Mouse (Mus musculus) embryo, embryonic 10.5 days (tissue): ENCODE data around the gene Baiap2l1.

Source experiments
- DNase-seq: peaks from one replicate; pipeline ENCODE4 v3.0.0-alpha.2; 2015; ENCODE audit warnings: low spot score

Gene Baiap2l1

DNA sequence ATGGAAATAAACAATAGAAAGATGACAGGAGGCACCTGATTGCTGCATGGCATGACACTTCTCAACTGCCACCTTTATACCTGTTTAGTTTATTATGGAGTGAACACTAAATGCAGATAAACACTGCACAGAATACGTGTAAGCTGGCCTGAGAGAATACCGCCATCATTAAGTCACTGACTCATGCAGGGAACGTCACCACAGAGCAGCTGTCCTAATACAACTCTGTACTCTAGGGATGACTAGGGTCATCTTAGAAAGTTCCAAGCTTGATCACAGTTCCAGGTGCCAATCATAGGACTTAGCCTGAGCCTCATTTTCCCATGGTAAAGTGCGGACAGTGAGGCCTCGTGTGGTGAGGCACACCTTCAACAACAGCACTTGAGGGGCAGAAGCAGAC, 73.3 kb downstream of the Baiap2l1 start:
- no peak for DNase-seq

DNA sequence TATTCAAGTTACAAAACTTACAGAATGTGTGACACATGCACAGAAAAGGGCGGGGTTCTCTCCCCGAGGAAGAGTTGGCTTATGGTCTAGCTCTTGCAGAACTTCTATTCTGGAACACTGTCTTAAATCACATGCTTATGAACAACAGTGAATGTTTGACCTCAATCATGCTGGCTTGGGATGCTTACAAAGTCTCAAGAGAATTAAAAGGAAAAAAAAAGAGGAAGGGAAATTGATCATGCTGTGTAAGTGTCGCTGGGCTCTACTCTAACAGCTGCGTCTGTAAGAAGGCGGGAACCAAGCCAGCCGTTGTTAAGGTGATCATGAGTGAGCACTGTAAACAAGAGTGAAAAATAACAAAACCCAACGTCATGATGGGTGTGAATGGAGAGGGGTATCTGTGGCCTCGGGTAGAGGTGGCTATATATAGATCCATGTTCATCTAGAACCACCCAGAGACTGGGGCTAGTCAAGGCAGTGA, 74.3 kb downstream of the Baiap2l1 start:
- no peak for DNase-seq

DNA sequence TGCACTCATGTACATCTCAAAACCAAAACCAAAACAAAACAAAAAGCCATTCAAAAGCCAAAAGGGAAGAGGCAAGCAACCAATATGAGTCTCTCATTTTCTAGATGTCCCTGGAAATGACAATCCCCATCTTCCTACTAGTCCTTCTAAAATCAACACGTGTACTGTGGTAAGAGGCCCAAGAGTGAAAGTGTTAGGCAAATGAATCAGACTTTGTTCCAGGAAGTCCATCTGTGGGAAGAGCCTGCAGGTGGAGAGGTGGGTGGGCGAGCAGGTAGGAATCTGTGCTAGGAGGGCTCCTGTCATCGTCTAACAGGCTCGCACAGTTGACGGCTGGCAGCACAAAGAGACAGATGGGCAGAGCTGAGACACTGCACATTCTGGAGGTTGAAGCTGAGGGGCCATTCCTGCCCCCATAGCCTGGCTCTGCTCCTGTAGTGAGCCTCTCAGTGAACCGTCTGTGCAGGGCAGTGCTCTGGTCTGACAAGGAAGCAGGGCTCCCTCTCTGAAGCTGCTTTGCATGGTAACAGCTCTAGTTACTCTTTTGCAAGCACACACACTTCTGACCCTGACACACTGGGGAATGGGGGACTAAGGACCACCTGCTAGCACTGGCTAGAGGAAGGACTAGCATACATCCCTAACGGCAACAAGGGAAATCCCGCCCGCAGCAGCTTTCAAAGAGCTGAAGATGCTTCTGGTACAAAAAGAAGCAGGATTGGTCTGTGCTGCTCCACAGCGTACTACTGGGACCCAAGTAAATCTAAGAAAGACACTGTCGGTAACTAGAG, 75.2 kb downstream of the Baiap2l1 start:
- no peak for DNase-seq

DNA sequence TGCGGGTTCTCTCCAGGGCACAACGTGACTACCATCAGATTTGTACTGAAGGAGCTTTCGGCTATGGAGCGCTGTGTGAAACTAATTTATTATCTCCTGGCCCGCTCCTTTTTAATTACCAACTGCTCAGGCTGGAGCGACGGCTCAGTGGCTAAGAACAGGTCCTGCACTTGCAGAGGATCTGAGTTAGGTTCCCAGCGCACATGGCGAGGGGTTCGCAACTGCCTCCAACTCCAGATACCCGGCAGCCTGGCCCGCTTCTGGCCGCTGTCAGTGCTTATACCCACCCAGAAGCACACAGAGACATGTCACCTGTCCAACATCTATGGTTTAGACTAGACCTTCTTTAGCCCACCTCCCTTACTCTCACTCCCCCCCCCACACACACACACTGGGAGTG, 78.0 kb downstream of the Baiap2l1 start:
- no peak for DNase-seq

DNA sequence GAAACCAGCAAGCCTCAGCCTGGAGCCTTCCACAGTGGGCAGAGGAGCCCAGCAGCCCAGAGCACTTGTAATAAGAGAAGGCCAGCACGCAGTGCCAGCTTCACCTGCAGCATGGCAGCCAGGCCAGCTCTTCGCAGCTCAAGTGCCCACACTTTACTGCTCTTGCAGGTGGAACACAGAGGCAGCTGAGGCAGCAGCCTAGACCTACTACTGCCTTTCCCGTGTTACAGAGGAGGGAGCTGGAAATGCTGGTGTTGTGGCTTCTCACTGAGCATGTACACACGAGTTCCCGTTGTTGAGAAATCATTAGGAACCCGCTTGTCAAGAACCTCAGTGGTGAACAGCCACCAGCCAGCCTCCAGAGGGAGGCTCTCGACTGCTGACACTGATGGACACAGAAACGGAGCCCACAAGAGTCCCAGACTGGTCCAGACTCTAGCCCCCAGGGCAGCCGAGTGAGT, 78.8 kb downstream of the Baiap2l1 start:
- no peak for DNase-seq

DNA sequence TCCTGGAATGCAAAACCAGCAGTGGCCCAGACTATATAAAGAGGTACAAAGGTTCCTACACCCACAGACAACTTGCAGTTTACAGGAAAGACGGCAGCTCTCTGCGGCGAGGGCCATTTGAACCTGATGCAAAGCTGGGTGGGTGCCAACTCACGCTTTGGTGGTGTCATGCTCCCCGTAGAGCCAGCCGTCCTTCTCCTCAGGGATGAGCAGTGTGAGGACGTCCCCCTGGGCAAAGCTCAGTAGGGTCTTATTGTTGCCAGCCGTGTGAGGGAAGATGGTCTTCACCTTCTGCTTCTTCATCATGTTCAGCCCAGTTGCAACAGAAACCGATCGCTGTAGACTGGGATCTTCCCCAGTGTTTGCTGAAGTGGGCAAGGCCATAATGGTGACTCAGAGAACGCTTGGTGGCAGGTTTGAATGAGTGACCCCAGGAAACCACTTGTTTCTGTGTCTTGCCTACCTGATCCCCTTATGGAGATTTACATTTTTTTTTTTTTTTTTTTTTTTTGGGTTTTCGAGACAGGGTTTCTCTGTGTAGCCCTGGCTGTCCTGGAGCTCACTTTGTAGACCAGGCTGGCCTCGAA, 79.4 kb downstream of the Baiap2l1 start:
- no peak for DNase-seq

DNA sequence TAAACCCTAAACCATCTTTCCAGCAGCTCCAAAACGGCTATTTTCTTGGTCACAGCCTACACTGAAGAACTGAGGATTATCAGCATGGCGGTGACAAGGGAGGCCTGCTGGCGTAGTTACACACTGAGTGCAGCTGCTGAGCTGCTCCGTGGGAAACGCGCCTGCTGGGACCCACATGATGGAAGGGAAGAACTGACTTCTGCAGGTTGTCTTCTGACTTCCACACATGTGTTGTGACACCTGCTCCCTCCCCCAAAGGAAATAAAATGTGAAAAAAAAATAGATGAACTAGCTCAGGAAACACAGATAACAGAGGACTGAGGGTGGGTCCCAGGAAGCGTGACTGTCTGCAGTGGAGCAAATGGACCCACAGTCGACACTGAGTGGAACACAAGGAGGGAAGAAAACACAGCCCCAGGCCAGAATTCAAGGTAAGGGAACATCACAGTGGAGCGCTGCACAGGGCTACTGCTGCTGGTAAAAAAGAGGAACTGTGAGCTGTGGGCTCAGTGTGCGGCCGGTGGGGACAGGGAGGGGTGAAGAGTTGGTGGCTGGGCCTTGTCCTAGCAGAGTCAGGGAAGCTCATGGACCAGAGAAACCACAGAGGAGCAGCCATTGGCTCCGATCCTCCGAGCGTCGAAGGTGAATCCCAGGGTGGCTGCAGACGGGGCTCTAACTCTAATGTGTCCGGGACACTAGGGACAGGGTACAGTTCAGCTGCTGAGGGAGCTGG, 80.8 kb downstream of the Baiap2l1 start:
- DNase-seq, result no peak

DNA sequence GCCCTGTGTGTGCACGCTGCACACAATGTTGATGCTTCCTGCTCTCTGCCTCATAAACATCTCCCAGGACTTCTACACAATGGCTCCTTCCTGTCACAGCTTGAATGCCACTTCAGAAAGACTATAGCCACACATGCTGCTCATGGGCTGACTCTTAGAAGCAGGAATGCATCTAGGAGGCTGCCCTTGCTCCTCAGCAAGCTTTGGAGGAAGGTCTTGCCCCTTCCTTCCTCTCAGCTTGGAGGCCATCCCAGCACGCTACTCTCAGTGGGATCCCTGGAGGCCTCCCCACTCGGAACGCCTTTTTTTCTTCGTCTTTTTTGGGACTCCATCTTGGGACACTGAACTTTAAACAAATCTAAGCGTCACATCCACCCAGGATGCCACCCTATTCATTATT, 83.0 kb downstream of the Baiap2l1 start:
- DNase-seq, result no peak

DNA sequence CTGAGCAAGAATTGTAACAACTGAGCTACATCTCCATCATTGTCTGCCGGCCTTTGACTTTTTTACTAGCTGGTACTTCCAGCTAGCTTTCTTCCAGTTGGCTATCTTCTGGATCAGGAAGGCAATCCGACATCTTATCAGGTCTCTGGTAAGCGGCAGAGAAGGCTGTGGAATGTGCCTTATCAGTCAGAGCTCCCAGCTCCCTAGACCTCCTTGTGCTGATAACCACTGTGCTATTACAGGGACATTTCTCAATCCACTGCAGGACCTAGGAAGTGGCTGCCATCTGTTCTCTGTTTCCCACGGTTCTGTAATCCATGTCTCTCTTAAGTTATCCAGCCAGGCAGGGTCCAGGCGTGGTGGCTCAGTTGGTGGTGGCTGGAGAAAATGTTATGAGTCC, 86.1 kb downstream of the Baiap2l1 start:
- DNase-seq, result no peak

DNA sequence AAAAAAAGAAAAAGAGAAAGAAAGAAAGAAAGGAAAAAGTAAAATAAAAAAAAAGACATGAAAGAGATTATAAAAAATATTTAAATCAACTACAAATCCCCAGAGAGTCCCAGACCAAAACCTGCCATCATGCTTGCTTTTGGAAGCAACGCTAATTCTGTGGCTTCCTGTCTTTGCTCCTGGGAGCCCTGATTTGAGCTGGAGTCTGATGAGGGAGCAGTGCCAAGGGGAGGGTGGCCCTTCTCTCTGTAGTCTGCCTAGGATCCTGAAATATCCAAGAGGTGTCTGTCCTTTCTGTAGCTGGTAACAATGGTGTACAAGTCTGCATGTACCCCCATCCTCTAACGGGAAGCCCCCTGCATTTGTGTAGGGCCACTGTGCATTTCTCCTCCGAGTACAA, 86.8 kb downstream of the Baiap2l1 start:
- no peak for DNase-seq

DNA sequence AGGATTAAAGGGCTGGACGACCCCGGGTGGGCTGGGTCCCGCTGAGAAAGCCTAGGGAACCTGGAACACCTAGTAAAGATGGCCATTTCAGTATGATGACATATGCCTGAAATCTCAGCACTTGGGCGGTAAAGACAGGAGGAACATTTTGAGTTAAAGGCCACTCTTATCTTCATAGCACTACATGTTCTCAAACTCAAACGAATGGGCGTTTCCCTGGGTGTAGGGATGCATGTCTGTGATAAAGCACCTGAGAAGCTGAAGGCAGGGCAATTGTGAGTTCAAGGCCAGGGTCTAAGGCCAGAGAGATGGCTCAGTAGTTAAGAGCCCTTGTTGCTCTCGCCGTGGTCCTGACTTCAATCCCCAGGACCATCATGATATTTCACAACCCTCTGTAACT, 87.5 kb downstream of the Baiap2l1 start:
- no peak for DNase-seq

DNA sequence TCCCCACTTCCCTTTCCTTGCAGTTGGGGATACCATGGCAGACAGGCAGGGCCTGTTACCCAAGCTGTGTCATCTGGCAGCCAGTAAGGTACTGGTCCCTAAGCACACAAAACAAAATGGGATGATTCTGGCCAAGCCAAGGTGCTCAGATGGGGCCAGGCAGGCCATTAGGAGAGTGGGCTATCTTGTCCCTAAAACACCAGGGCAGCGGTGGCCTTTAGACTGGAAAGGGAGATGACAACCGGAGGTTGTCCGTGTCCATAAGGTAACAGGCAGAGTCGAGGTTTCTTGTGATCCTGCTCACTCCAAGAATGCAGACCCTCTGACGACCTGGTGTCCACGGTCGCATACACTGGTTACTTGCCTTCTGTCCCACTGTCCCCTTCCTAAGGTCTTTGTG, 88.0 kb downstream of the Baiap2l1 start:
- DNase-seq, result no peak

DNA sequence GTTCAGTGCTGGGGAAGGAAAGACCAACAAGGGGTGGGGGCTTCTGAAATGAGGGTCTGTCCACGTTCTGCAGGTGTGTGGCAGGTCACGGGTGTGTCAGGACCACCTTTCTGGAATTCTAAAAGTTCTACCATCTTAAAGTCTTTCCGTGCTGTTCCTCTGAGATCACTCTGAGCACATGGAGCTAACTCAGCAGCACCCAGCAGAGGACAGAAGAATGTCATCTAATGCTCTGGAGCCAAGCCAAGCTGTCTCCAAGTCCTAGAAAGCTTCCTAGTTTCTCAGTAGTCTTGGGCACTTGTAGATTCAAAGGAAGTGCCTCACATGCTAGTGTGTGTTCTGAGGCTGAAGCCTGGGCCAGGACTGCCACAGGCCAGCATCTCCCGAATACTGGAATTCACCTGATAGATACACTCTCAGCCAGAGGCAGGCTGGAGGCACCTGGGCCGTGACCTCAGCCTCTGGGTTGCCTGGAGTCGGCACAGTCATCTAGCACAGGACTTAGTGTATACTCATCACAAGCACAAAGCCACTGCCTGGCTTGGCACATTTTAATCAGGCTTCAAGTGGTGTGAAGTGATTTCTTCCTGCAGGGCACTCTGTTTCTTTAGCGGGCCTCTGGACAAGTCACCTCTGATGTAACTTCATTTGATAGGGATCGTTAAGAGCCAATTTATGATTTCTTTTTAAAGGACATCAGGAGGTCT, 90.2 kb downstream of the Baiap2l1 start:
- DNase-seq, result no peak

DNA sequence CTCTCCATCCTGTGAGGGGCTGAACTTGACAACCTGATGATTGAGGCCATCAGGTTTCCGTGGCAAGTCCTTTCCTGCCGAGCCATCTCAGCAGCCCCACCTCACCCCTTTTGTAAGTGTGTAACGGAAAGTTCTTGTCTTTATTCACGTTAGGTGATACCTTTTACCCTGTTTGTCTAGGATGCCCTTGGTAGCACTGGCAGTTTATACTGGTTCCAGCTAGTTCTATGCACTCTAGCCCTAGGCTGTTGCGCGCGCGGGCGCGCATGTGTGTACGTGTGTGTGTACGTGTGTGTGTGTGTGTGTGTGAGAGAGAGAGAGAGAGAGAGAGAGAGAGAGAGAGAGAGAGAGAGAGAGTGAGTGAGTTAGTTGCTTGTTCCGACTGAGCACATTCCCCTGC, 94.4 kb downstream of the Baiap2l1 start:
- no peak for DNase-seq

DNA sequence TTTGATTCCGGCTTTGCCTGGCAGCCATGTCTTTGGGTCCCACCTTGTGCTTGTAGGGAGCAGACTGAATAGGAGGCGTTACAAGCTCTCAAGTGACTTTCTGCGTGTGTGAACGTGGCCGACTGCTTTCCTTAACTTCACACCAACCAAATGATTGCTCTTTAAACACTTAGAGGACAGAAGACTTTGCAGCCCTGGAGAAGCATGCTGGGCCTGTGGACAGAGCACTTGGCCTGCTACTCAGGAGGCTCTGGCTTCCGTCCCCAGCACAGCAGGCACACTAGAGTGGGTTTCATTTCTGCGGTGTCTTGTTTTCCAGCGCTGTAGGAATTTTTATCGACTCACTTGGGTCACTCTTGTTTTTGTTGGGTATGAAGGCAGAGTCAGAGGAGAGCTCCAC, 94.8 kb downstream of the Baiap2l1 start:
- DNase-seq, result no peak

DNA sequence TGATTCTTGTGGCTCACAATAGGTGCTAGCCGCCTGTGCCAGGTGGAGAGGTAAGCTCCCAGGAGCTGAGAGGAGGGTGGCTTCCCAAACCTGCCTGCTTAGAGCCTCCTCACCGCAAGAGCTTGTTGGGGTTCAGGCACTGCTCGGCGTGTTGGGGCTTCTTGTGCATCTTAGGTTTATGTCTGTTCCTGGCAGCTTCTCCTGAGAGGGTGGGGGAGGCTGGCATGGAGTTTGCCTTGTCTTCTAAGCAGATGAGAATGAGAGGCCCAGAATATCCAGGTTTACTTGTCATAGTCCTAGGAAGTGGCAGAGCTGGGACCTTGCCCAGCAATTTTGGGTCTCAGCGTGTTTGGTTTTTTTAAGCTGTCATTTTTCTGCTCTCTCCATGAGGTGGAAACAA, 96.1 kb downstream of the Baiap2l1 start:
- DNase-seq, result no peak

DNA sequence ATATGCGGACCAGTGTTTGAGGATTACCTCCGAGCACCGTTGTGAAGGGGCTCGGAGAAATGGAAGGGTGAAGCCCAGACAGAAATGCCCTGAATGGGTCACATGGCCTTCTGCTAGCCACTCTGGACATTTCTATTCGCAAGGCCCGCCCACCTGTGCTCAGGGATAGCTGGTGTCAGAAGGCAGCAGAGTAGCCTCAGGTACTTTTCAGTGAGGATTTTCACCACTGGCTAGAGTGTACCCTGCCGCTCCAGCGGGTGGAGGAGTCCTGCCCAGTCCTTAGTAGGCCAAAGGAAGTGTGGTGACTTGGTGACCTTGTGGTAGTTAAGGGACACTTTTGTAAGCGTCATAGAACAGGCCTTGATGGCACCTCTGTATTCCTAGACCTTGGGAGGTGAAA, 96.6 kb downstream of the Baiap2l1 start:
- DNase-seq, result no peak

DNA sequence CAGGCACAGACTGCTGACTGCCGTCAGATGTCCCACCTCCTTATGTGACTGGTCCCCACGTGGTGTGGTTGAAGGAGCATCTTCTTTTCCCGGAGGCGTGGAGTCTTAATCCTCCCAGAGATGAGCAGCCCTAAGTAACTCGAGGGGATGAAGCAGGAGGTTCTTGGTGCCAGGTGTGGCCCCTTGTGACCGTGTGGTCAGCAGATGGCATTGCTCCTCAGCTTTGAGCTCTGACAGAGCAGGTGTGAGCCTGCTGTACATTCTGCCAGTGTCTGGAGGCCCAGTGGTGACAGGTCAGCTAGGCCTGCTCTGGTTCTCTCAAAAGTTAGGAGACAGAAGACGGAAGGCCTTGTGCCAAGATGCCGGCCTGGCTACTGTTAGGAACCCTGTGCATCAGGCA, 97.4 kb downstream of the Baiap2l1 start:
- DNase-seq, result no peak

DNA sequence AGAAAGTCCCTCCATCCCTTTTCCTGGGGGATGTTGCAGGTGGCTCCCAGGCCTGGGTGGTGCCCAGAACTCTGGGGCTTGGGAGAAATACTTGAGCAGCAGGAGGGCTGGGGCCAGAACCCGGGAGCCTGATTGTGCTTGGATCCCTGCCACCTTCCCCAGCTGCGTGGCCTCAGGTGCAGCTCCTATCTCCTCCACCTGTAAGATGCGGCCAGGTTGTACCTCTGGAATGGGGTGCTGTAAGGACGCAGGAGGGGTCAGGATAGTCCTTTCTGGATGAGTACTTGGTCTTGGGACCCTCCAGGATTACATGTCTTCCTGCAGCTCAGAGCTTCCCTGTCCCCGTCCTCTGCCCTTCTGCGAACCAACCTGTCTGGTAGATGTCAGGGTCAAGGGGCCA, 98.7 kb downstream of the Baiap2l1 start:
- DNase-seq, result no peak

DNA sequence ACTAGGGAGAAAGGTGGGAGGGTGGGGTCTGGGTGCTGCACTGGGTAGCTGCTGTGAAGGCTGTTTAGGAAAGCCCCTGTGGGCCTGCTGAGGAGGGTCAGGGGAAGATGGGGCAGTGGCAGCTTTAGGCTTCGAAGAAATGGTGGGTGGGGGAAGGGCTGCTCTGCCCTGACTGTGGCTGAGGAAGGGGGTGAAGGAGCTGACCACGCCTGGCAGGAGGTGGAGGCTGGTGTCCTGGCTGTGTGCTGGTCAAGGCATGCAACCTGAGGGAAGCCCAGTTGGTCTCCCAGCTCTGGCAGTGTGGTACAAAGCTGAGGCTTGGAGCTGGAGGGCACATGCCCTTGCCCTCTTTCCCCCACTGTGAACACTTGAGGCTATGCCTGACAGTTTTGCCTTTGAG, 99.2 kb downstream of the Baiap2l1 start:
- no peak for DNase-seq

DNA sequence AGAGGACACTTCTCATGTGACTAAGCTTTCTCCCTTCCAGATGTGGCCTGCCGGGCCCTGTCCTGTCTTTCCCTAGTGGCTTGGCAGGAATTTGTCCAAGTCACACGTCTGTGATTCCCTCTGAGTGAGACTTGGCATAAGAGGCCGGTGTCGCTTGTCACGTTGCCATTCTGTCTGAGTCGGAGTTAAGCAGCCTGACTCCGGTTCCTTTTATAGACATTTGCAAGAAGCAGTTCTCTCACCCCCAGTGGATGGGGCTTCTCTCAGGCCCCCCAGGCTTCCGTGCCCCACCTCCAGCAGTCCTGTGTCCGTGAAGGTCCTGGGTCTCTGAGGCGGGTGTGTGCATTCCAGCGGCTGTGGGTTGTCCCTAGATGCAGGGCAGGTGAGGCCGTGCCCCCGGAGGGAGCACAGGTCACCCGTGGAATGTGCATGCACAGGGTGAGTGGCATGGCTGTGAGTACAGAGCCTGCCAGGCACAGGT, 99.7 kb downstream of the Baiap2l1 start:
- peak; percentile 20 for DNase-seq

DNA sequence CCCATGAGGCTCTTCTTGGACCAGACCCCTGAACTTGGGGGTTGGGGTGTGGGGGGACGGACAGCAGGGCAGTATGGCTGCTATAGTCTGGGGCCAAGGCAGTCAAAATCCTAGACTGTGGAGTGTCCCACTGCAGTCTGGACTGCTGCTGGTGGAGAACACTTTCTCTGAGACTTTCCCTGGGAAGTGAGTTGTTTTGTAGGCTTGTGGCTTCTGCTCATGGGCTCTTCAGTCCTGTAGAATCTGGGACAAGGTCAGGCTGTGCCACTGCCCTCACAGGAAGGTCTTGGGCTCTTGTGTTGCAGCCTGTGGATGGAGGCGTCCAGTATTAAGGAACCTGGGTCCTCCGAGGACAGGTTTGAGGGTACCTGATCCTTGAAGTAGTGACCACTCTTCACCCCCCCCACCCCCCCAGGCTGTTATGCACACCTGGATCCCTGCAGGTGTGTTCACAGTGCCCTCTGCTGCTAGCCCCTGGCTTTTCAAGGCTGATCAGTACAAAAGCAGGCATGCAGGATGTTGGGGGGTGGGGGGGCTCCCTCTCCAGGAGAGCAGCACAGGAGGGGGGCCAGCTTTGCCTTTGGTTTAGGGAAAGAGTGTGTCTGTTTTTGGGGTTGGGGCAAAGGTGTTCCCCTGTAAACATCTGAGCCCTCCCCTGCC, 100.3 kb downstream of the Baiap2l1 start:
- DNase-seq, result no peak
